Comparison of ENCODE assay signal across 8 mouse cellular contexts in the genomic region with DNA sequence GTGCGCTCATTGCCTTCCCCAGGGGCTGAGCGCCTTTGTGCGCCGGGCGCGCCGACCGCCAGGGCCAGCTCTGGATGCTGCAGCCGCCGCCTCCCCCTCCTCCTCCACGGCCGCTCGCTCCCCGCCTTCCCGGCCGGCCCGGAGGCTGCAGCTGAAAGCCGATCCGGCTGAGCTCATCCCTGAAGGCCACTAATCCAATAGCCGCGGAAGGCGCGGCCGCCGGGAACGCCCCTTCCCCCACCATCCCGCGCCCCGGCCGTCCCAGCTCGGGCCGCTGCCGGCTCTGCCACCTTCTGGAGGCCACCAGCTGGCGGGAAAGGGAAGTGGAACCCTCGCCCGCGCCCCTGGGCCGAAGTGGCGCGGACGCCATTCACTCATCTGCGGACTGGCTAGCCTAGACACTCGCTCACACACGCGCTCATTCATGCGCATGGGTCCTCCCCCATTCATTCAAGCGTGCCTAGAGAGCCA. TPM values are rescaled to one million over a fixed set of nuclear protein-coding genes. Genes with fewer than 3 reads are reported as not detected.
A peak's percentile ranks its signal among the peaks of the same experiment; 100 is the strongest.
DNase-seq lines count a peak whose midpoint lies in the region; ATAC-seq and TF ChIP-seq lines count a peak whose summit lies in the region.

Gene Spsb4, minus strand, starts transcription at position 167 of the 471 bp plus-strand sequence.

- TF ChIP-seq EP300 in heart, adult 2 months (IDR thresholded peaks at IDR 0.05; ENCODE audit: insufficient read depth, low read depth, low read length), result no peak

- peak; percentile 54 for TF ChIP-seq POLR2A in heart, adult 2 months (IDR thresholded peaks at IDR 0.05; ENCODE audit: insufficient read depth, low read depth, low read length)
- no peak for TF ChIP-seq POLR2A in limb, embryonic 14.5 days (IDR thresholded peaks at IDR 0.05; ENCODE audit: borderline replicate concordance, extremely low read depth, insufficient read depth, insufficient read length)

- peak; percentile 76 for TF ChIP-seq CTCF in heart, adult 2 months (IDR thresholded peaks at IDR 0.05)

- intact Hi-C loops in heart, adult 2 months (cut with DNase I), result loop anchor here (2.0 to 5.0 kb wide), 3 partner anchors 49 to 102 kb away; no protein-coding TSS in a partner anchor

- peak; percentile 95 for ATAC-seq in limb, embryonic 14.5 days (ENCODE audit: low FRiP score, low read depth)
- ATAC-seq in midbrain, embryonic 14.5 days (ENCODE audit: low FRiP score, low TSS enrichment), result peak; percentile 92
- no peak for ATAC-seq in CD4-positive, CD25-positive, alpha-beta regulatory T cell, adult 4 months

- H3K9ac ChIP-seq in heart, adult 2 months (ENCODE audit: low read depth, low read length), result peak within 1 kb of the TSS; percentile 56
- H3K9ac ChIP-seq in limb, embryonic 14.5 days (ENCODE audit: low read depth, low read length, severe bottlenecking), result peak within 1 kb of the TSS; percentile 83
- peak within 1 kb of the TSS; percentile 92 for H3K9ac ChIP-seq in midbrain, embryonic 14.5 days (replicated peaks; ENCODE audit: low read length)

- WGBS in embryonic facial prominence, embryonic 10.5 days, result under 1% methylated on average over 47 of the region's 47 CpGs
- WGBS in heart, adult 2 months, result under 1% methylated on average over 46 of the region's 47 CpGs
- WGBS in limb, embryonic 14.5 days, result 0% methylated on average over 41 of the region's 47 CpGs
- WGBS in midbrain, embryonic 14.5 days, result 0% methylated on average over 43 of the region's 47 CpGs

- peaks cover 35% of the 10 kb centered on the region for H3K27me3 ChIP-seq in embryonic facial prominence, embryonic 10.5 days (replicated peaks; ENCODE audit: low read depth, poor library complexity, severe bottlenecking)
- H3K27me3 ChIP-seq in heart, adult 2 months (ENCODE audit: control insufficient read depth, insufficient read depth, low read length), result no peaks in the 10 kb centered on the region
- H3K27me3 ChIP-seq in limb, embryonic 14.5 days (ENCODE audit: control insufficient read depth, insufficient read depth, low read length), result no peaks in the 10 kb centered on the region
- no peaks in the 10 kb centered on the region for H3K27me3 ChIP-seq in midbrain, embryonic 14.5 days (ENCODE audit: control insufficient read depth, insufficient read depth, low read length)

- no peaks in the 10 kb centered on the region for H3K79me2 ChIP-seq in heart, adult 2 months (replicated peaks; ENCODE audit: control insufficient read depth, insufficient read depth, low read length)

- H3K4me2 ChIP-seq in limb, embryonic 14.5 days (replicated peaks; ENCODE audit: low read depth, low read length, severe bottlenecking), result peak within 1 kb of the TSS; percentile 96
- peak within 1 kb of the TSS; percentile 66 for H3K4me2 ChIP-seq in midbrain, embryonic 14.5 days (ENCODE audit: low read length)

- H3K36me3 ChIP-seq in embryonic facial prominence, embryonic 10.5 days (replicated peaks), result 0 out of 2 replicates have a peak, but pooled peaks cover 6% of the 10 kb centered on the region
- no peaks in the 10 kb centered on the region for H3K36me3 ChIP-seq in heart, adult 2 months (ENCODE audit: control insufficient read depth, insufficient read depth, low read length)
- H3K36me3 ChIP-seq in limb, embryonic 14.5 days (ENCODE audit: control insufficient read depth, insufficient read depth, low read length), result peaks cover 2% of the 10 kb centered on the region; the same call in 1 of the 2 replicates
- no peaks in the 10 kb centered on the region for H3K36me3 ChIP-seq in midbrain, embryonic 14.5 days (ENCODE audit: control insufficient read depth, insufficient read depth, low read length)

- DNase-seq in adrenal gland, postnatal 4 days (ENCODE audit: low spot score in 2 of 2), result peak; percentile 56
- peak; percentile 97 for DNase-seq in embryonic facial prominence, embryonic 10.5 days (ENCODE audit: low spot score)
- peak; percentile 82 to 87 for DNase-seq in heart, adult 2 months
- DNase-seq in kidney, adult 18-20 months, result peak; percentile 83
- DNase-seq in limb, embryonic 14.5 days (ENCODE audit: low spot score), result peak; percentile 92
- DNase-seq in midbrain, embryonic 14.5 days, result peak; percentile 93
- DNase-seq in spleen, postnatal 14 days (ENCODE audit: low spot score in 2 of 2), result peak; percentile 8 to 9

- peaks cover 58% of the 10 kb centered on the region for H3K4me1 ChIP-seq in embryonic facial prominence, embryonic 10.5 days
- no peaks in the 10 kb centered on the region for H3K4me1 ChIP-seq in heart, adult 2 months (ENCODE audit: control insufficient read depth, insufficient read depth, low read length)
- peaks cover 33% of the 10 kb centered on the region for H3K4me1 ChIP-seq in limb, embryonic 14.5 days (ENCODE audit: control insufficient read depth, insufficient read depth, low read length)
- H3K4me1 ChIP-seq in midbrain, embryonic 14.5 days (ENCODE audit: control insufficient read depth, insufficient read depth, low read length), result peaks cover 31% of the 10 kb centered on the region

- H3K9me3 ChIP-seq in embryonic facial prominence, embryonic 10.5 days, result no peaks in the 10 kb centered on the region
- no peaks in the 10 kb centered on the region for H3K9me3 ChIP-seq in limb, embryonic 14.5 days (ENCODE audit: control insufficient read depth, low read length)
- H3K9me3 ChIP-seq in midbrain, embryonic 14.5 days (ENCODE audit: control insufficient read depth, low read length), result no peaks in the 10 kb centered on the region

- H3K4me3 ChIP-seq in embryonic facial prominence, embryonic 10.5 days, result peak within 1 kb of the TSS; percentile 81
- H3K4me3 ChIP-seq in heart, adult 2 months, result peak within 1 kb of the TSS; percentile 52
- peak within 1 kb of the TSS; percentile 77 for H3K4me3 ChIP-seq in limb, embryonic 14.5 days (replicated peaks; ENCODE audit: low read length)
- peak within 1 kb of the TSS; percentile 62 for H3K4me3 ChIP-seq in midbrain, embryonic 14.5 days (replicated peaks; ENCODE audit: low read depth, low read length)

- H3K27ac ChIP-seq in embryonic facial prominence, embryonic 10.5 days (replicated peaks), result peak within 1 kb of the TSS; percentile 97
- H3K27ac ChIP-seq in heart, adult 2 months, result peak within 1 kb of the TSS; percentile 46
- H3K27ac ChIP-seq in limb, embryonic 14.5 days (replicated peaks; ENCODE audit: low read depth, low read length), result peak within 1 kb of the TSS; percentile 88
- peak within 1 kb of the TSS; percentile 98 for H3K27ac ChIP-seq in midbrain, embryonic 14.5 days (replicated peaks; ENCODE audit: low read depth, low read length)

RNA-seq across cellular contexts. Expression of gene Spsb4, which starts in this region (rescaled TPM):
- 10 to 100 TPM in 1 of 2 experiments, 1 to 10 TPM in 1; 4.5 to 10.1 TPM for total RNA-seq in adrenal gland, postnatal 4 days (2021)
- polyA plus RNA-seq in embryonic facial prominence, embryonic 10.5 days (2016; fragmentation: Nextera tagmentation; extraction: Ambion mirVana), result 102 and 123 TPM in 2 replicates
- 1 to 10 TPM; 4.2 to 9.1 TPM for total RNA-seq in heart, adult 2 months (2021)
- polyA plus RNA-seq in heart, adult 2 months (2012; rRNA removed), result 7.2 and 7.6 TPM in 2 replicates
- polyA plus RNA-seq in limb, embryonic 14.5 days (2012; rRNA removed), result 19.9 and 26.6 TPM in 2 replicates
- 28.4 and 29.2 TPM in 2 replicates for polyA plus RNA-seq in limb, embryonic 14.5 days (2014; fragmentation: Nextera tagmentation; extraction: Ambion mirVana)
- 33.9 and 38.5 TPM in 2 replicates for polyA plus RNA-seq in midbrain, embryonic 14.5 days (2014; fragmentation: Nextera tagmentation; extraction: Ambion mirVana)
- not detected for polyA plus RNA-seq in CD4-positive, CD25-positive, alpha-beta regulatory T cell, adult 4 months (2017; shearing (Covaris generic))

Comparison
In these comparisons a context has a peak if more than half of its experiments do, and no peak if none do; other contexts are left out.
1. DNase-seq: peak in every context shown above with its lines; median percentile 97 in embryonic facial prominence, embryonic 10.5 days; 93 in midbrain, embryonic 14.5 days; 92 in limb, embryonic 14.5 days; 84 in heart, adult 2 months; 83 in kidney, adult 18-20 months; 56 in adrenal gland, postnatal 4 days; 8 in spleen, postnatal 14 days.
2. H3K27ac ChIP-seq: peak in every context shown above with its lines; median percentile 98 in midbrain, embryonic 14.5 days; 97 in embryonic facial prominence, embryonic 10.5 days; 88 in limb, embryonic 14.5 days; 46 in heart, adult 2 months.